Mouse (Mus musculus): ENCODE measurements around the gene Acvr1.

- TF ChIP-seq CTCF (IDR thresholded peaks at IDR 0.05; ENCODE audit: borderline replicate concordance, control insufficient read depth, extremely low read depth, insufficient read depth, low read length, poor library complexity), result no peak
- no peak for TF ChIP-seq POLR2A (IDR thresholded peaks at IDR 0.05; ENCODE audit: control insufficient read depth, extremely low read depth, insufficient read depth, low read length, poor library complexity)
Observed at GRCm38 (mm10) chr2:58549960-58550359, 17.0 kb downstream of the Acvr1 start.
